Mouse (Mus musculus) left cerebral cortex, postnatal 14 days (tissue): ENCODE measurements around the gene Spon1. TPM values are rescaled to one million over a fixed set of nuclear protein-coding genes. Genes with fewer than 3 reads are reported as not detected.

ENCODE experiments used
- DNase-seq, 2 experiments: peaks; one replicate each; pipeline ENCODE4 v3.0.0; 2021 to 2022; ENCODE audit warnings: low spot score in 2 of 2, mixed read lengths in 1 of 2
- intact Hi-C: fragments of 180-260 bp; cut with DNase I; formaldehyde crosslinking; loops from one replicate; pipeline ENCODE4 v1.15.1; 2025
- total RNA-seq, 2 experiments: library from RNA; stranded (reverse); gene quantifications; 2 replicates each; pipeline ENCODE4 v1.2.3; 2021

Gene Spon1
- total RNA-seq, 2 experiments from 2014 or later: 37.6 to 43.5 TPM

GRCm38 (mm10) chr7:114066529-114067178, 300.9 kb downstream of the Spon1 start:
- peak; percentile 85 to 89 for DNase-seq
- intact Hi-C loops: loop anchor here (1.0 to 10.0 kb wide), 3 partner anchors 48 to 147 kb away; partner anchors contain the start of gene Rras2

- no peak for DNase-seq
- intact Hi-C loops: loop anchor here (5.0 to 10.0 kb wide), 2 partner anchors 46 to 128 kb away; partner anchors contain the start of gene Rras2
Observed at GRCm38 (mm10) chr7:114068956-114069533, 303.2 kb downstream of the Spon1 start.

GRCm38 (mm10) chr7:114069726-114070457, 304.1 kb downstream of the Spon1 start:
- intact Hi-C loops: loop anchor here (5.0 to 10.0 kb wide), 2 partner anchors 45 to 127 kb away; partner anchors contain the start of gene Rras2
- DNase-seq: no peak

GRCm38 (mm10) chr7:114070458-114070840, 304.7 kb downstream of the Spon1 start:
- intact Hi-C loops: no loop called here
- no peak for DNase-seq

GRCm38 (mm10) chr7:114071395-114071794, 305.6 kb downstream of the Spon1 start:
- DNase-seq: no peak
- intact Hi-C loops: no loop called here

DNA sequence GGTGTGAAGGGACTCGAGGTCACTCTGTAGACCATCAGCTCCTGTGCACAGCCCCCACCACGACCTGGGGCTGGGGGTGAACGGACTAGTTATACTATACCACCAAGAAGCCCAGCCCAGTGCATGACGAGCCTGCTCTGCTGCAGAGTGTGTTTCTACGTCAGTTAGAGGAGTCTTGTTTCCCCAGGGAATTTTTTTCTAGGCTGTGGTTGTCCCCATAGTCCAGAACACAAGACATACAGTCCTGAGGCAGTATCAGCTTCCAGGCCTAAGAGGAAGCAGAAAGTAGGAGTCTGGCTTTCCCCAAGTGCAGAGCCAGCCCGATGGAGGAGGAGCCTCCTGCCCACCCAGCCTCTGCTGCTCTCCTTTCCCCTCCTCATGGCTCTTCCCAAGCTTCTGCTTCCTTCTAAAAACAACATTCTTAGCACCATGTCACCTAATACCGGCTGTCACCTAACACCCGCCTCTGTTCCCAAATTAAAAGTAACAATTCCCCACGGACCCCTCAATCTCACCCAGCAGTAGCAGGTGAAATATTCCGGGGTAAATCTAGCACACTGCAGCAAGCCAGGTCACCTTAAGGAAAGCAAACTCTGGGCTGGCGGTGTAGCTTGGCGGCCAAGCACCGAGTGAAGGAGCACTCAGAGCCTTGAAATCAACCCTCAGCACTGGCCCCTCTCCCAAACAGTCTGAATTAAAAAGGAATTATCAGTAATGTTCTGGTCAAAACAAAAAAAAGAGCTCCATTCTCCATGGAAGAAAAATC, 306.2 kb downstream of the Spon1 start:
- DNase-seq: peak; percentile 45 to 55
- intact Hi-C loops: no loop called here

GRCm38 (mm10) chr7:114074133-114074532, 308.3 kb downstream of the Spon1 start:
- intact Hi-C loops: no loop called here
- DNase-seq: no peak

DNA sequence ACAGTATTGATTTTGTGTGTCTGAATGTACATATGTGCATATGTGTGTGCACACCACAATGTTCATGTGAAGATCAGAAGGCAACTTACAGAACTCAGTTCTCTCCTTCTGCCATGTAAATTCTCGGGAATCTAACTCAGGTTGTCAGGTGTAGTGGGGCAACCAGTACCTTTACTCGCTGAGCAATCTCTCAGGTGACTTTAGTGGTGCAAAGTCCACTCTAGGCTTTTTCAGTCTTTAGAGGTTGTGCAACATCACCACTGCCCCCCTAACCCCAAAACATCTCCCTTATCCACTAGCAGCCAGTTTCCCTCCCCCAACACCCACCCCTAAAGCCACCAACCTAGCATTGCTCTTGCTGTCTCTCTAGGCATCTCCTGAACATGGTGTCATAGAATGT, 308.8 kb downstream of the Spon1 start:
- no peak for DNase-seq
- intact Hi-C loops: no loop called here

DNA sequence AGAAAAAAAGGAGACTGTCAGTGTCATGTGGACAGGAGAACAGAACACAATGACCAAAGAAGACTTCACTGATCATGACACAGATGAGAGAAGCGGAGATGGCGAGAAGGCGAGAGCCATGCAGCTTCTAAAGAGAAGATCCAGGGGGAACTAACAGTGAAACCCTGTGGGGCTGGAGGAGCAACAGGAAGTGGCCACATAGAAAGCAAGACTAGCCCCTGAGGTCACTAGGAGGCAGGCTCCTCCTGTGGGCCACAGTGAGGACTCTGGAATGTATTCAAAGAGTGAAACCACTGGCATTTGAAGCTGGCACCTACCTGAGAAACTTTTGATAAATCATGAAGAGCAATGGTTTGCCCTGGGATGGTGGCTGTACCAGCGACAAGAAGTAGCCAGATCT, 313.5 kb downstream of the Spon1 start:
- intact Hi-C loops: no loop called here
- no peak for DNase-seq

GRCm38 (mm10) chr7:114080250-114080649, 314.5 kb downstream of the Spon1 start:
- intact Hi-C loops: no loop called here
- DNase-seq: no peak

DNA sequence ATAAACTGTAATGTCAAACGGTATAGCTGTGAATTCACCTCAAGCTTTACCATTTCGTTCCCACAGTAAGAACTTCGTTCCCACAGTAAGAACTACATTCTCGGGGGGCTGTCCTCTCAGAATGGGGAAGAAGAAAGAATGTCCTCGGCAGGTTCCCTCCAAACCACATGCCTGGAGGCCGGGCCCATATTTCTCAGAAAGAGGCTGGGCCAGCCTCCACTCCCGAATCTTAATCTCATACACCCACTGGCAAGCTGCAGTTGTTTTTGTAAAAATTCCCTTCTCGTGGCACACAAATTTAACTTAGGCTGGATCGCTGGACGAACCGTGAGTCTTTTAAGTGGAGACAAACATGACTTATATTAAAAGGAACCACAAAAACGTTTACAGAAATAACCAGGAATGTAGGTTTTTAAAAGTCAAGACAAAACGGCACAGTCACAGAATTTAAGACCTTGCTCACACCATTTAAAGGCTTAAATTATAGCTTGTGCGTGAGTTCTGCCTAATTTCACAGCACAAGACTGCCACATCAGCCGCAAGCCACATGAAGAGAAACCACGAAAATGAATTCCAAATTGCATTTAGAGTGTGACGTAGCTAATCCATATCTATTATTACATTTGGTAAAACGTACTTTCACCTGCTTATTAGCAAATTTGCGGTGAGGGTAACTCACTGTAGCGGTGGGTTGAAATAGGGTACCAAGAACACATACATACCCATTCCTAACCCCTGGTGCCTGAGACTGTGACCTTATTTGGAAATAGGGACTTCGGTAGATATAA, 316.0 kb downstream of the Spon1 start:
- DNase-seq: no peak
- intact Hi-C loops: no loop called here

GRCm38 (mm10) chr7:114083088-114083487, 317.3 kb downstream of the Spon1 start:
- DNase-seq: no peak
- intact Hi-C loops: no loop called here

- intact Hi-C loops: no loop called here
- no peak for DNase-seq
Observed at GRCm38 (mm10) chr7:114083760-114084159, 318.0 kb downstream of the Spon1 start.

GRCm38 (mm10) chr7:114086021-114086710, 320.4 kb downstream of the Spon1 start:
- no peak for DNase-seq
- intact Hi-C loops: loop anchor here (5.0 kb wide), 1 partner anchor 66 kb away; no protein-coding TSS in a partner anchor

DNA sequence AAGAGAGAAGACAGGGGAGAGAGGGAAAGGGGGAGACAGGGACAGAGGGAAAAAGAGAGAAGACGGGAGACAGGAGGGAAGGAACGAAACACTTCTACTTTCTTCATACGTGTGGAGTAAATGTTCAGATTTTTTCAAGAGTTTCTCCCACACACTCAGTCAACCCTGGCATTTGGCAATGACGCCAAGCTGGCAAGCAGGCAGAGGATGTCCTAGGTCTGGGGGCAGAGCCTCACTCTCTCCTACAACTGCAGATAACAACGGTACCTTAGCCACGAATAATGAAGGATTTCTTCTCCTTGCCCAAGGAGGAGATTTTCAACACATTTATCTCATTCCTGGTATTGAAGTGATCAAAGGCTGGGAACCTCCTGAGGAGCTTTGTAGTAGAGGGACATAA, 321.5 kb downstream of the Spon1 start:
- DNase-seq: no peak
- intact Hi-C loops: loop anchor here (5.0 kb wide), 1 partner anchor 65 kb away; no protein-coding TSS in a partner anchor

GRCm38 (mm10) chr7:114087986-114088385, 322.2 kb downstream of the Spon1 start:
- DNase-seq: no peak
- intact Hi-C loops: loop anchor here (5.0 kb wide), 1 partner anchor 64 kb away; no protein-coding TSS in a partner anchor

DNA sequence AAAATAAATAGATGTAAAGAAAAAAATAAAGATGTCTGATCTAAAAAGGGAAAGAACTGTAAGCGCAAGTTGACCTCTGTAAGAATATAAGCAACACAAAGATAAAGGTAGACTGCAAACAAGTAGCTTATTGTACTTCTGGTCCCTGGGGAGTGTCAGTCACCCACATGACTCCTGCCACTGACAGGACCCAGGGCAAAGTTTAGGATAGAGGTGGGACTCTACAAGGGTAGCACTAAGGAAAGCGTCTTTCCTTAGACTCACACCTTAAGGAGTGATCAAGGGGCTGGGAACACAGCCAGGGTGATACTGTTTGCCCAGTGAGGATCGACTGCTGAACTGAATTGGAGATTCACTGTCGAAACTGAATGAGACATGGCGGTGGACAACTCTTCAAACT, 323.1 kb downstream of the Spon1 start:
- DNase-seq: no peak
- intact Hi-C loops: loop anchor here (5.0 kb wide), 1 partner anchor 63 kb away; no protein-coding TSS in a partner anchor

DNA sequence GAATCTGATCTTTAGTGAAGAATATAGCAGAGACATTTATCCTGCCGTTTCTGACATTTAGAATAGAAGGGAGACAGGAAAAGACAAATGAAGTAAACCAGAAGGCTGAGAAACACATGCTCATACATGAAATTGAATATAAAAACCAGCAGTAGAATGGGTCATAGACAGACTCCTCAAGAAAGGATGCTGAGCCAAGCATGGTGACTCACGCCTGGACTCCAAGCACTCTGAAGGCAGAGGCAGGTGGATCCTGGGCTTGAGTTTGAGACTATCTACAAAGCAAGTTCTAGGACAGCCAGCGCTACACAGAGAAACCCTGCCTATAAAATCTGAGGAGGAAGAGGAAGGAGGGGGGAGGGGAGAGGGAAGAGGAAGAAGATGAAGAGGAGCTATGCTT, 324.4 kb downstream of the Spon1 start:
- intact Hi-C loops: no loop called here
- DNase-seq: no peak
